Mouse (Mus musculus) MEL (cell line): Measurements from ENCODE around the gene Tma16. TPM values are rescaled to one million over a fixed set of nuclear protein-coding genes. Genes with fewer than 3 reads are reported as not detected.

Experiments
- DNase-seq: peaks from one replicate; pipeline ENCODE4 v3.0.0; 2011; ENCODE audit warnings: low read depth, low spot score
- H3K27ac ChIP-seq: 2 replicates; pipeline ENCODE4 v1.5.1; 2012; ENCODE audit warnings: low read depth, mild to moderate bottlenecking, control low read depth, low read length, moderate library complexity; ENCODE audit not compliant: control insufficient read depth
- H3K27me3 ChIP-seq, 2 experiments: fragments of 150-350 bp in 1 of 2; sonication (generic) in 1 of 2; 2 replicates each; pipeline ENCODE4 v1.6.1; 2012; ENCODE audit warnings: low read length in 2 of 2, mild to moderate bottlenecking in 2 of 2, improper control_type of control experiment in 1 of 2, moderate library complexity in 1 of 2; ENCODE audit not compliant: insufficient read depth in 2 of 2, control insufficient read depth in 1 of 2
- H3K36me3 ChIP-seq, 2 experiments: 2 replicates each; pipeline ENCODE4 v1.6.1; 2012 to 2014; ENCODE audit warnings: low read length in 2 of 2, improper control_type of control experiment in 1 of 2, inconsistent platforms in 1 of 2, mild to moderate bottlenecking in 1 of 2; ENCODE audit not compliant: insufficient read depth in 2 of 2, control insufficient read depth in 1 of 2
- H3K4me1 ChIP-seq, 2 experiments: fragments of 150-350 bp in 1 of 2; sonication (generic) in 1 of 2; 2 replicates each; pipeline ENCODE4 v1.6.1; 2012; ENCODE audit warnings: low read length in 2 of 2, improper control_type of control experiment in 1 of 2, mild to moderate bottlenecking in 1 of 2; ENCODE audit not compliant: insufficient read depth in 2 of 2, control insufficient read depth in 1 of 2
- H3K4me3 ChIP-seq, 2 experiments: fragments of 150-350 bp in 1 of 2; sonication (generic) in 1 of 2; 2 replicates each; pipeline ENCODE4 v1.5.1; 2012; ENCODE audit warnings: low read depth in 2 of 2, low read length in 2 of 2, mild to moderate bottlenecking in 2 of 2, moderate library complexity in 2 of 2, control low read depth in 1 of 2, improper control_type of control experiment in 1 of 2; ENCODE audit not compliant: control insufficient read depth in 1 of 2, insufficient read depth in 1 of 2
- H3K79me2 ChIP-seq: 2 replicates; pipeline ENCODE4 v1.6.1; 2012; ENCODE audit warnings: mild to moderate bottlenecking, low read length, moderate library complexity; ENCODE audit not compliant: control insufficient read depth, poor library complexity, insufficient read depth
- H3K9ac ChIP-seq: 2 replicates; pipeline ENCODE4 v1.6.1; 2012; ENCODE audit warnings: low read depth, mild to moderate bottlenecking, control low read depth, low read length, moderate library complexity; ENCODE audit not compliant: control insufficient read depth, poor library complexity, severe bottlenecking
- H3K9me3 ChIP-seq: fragments of 150-350 bp; sonication (generic); replicated peaks from 2 replicates; pipeline ENCODE4 v1.6.1; 2012; ENCODE audit warnings: mild to moderate bottlenecking, low read length, improper control_type of control experiment, moderate library complexity; ENCODE audit not compliant: insufficient read depth
- BHLHE40 ChIP-seq: IDR thresholded peaks from 2 replicates; pipeline ENCODE4 v1.6.1; 2012; ENCODE audit warnings: low read depth, mild to moderate bottlenecking, inconsistent platforms, low read length, improper control_type of control experiment, borderline replicate concordance
- CHD1 ChIP-seq: IDR thresholded peaks from 2 replicates; pipeline ENCODE4 v1.6.1; 2012; ENCODE audit warnings: low read depth, mild to moderate bottlenecking, inconsistent platforms, low read length, improper control_type of control experiment
- CHD2 ChIP-seq: IDR thresholded peaks from 2 replicates; pipeline ENCODE4 v1.6.1; 2011; ENCODE audit warnings: low read length, improper control_type of control experiment
- CTCF ChIP-seq, 3 experiments: IDR thresholded peaks in 2 of 3; conservative IDR thresholded peaks in 1 of 3; 2 replicates each; pipeline ENCODE4 v1.5.1; 2011 to 2012; ENCODE audit warnings: low read length in 3 of 3, low read depth in 2 of 3, mild to moderate bottlenecking in 2 of 3, improper control_type of control experiment in 1 of 3, inconsistent platforms in 1 of 3, mixed read lengths in 1 of 3, moderate library complexity in 1 of 3; ENCODE audit not compliant: control insufficient read depth in 1 of 3, insufficient read depth in 1 of 3, poor library complexity in 1 of 3, severe bottlenecking in 1 of 3
- ELF1 ChIP-seq: IDR thresholded peaks from 2 replicates; pipeline ENCODE4 v1.6.1; 2014; ENCODE audit warnings: low read depth, mild to moderate bottlenecking, inconsistent platforms, low read length, improper control_type of control experiment, moderate library complexity
- EP300 ChIP-seq, 2 experiments: IDR thresholded peaks; 2 replicates each; pipeline ENCODE4 v1.6.1; 2011; ENCODE audit warnings: improper control_type of control experiment in 2 of 2, low read length in 2 of 2, low read depth in 1 of 2, mild to moderate bottlenecking in 1 of 2
- GATA1 ChIP-seq: IDR thresholded peaks from 2 replicates; pipeline ENCODE4 v1.6.1; 2011; ENCODE audit warnings: low read depth, low read length, improper control_type of control experiment
- JUND ChIP-seq: IDR thresholded peaks from 2 replicates; pipeline ENCODE4 v1.6.1; 2011; ENCODE audit warnings: low read depth, mild to moderate bottlenecking, improper control_type of control experiment, low read length
- KAT2A ChIP-seq: conservative IDR thresholded peaks from 2 replicates; pipeline ENCODE4 v1.6.1; 2012; ENCODE audit warnings: low read depth, low read length, improper control_type of control experiment, inconsistent platforms
- MAX ChIP-seq: IDR thresholded peaks from 2 replicates; pipeline ENCODE4 v1.6.1; 2011; ENCODE audit warnings: low read length, improper control_type of control experiment
- MXI1 ChIP-seq: IDR thresholded peaks from 2 replicates; pipeline ENCODE4 v1.6.1; 2011; ENCODE audit warnings: mild to moderate bottlenecking, low read depth, low read length, improper control_type of control experiment
- MYB ChIP-seq: IDR thresholded peaks from 2 replicates; pipeline ENCODE4 v1.6.1; 2011; ENCODE audit warnings: mild to moderate bottlenecking, low read depth, low read length, improper control_type of control experiment
- NELFE ChIP-seq: IDR thresholded peaks from 2 replicates; pipeline ENCODE4 v1.6.1; 2011; ENCODE audit warnings: low read depth, low read length, improper control_type of control experiment
- POLR2A ChIP-seq, 2 experiments: IDR thresholded peaks; 2 replicates each; pipeline ENCODE4 v1.6.1; 2011 to 2012; ENCODE audit warnings: low read length in 2 of 2, mild to moderate bottlenecking in 2 of 2, control low read depth in 1 of 2, improper control_type of control experiment in 1 of 2, low read depth in 1 of 2, moderate library complexity in 1 of 2; ENCODE audit not compliant: control insufficient read depth in 1 of 2, insufficient read depth in 1 of 2, poor library complexity in 1 of 2
- POLR2AphosphoS5 ChIP-seq: IDR thresholded peaks from 2 replicates; pipeline ENCODE4 v1.6.1; 2012; ENCODE audit warnings: low read depth, borderline replicate concordance, mild to moderate bottlenecking, inconsistent platforms, low read length, moderate library complexity, mixed read lengths
- RAD21 ChIP-seq: IDR thresholded peaks from 2 replicates; pipeline ENCODE4 v1.6.1; 2011; ENCODE audit warnings: mild to moderate bottlenecking, low read depth, low read length, improper control_type of control experiment
- SMC3 ChIP-seq: IDR thresholded peaks from 2 replicates; pipeline ENCODE4 v1.6.1; 2011; ENCODE audit warnings: low read depth, low read length, improper control_type of control experiment
- USF1 ChIP-seq: IDR thresholded peaks from 2 replicates; pipeline ENCODE4 v1.6.1; 2014; ENCODE audit warnings: low read depth, mild to moderate bottlenecking, inconsistent platforms, low read length, improper control_type of control experiment, moderate library complexity
- USF2 ChIP-seq, 2 experiments: IDR thresholded peaks; 2 replicates each; pipeline ENCODE4 v1.6.1; 2011 to 2012; ENCODE audit warnings: improper control_type of control experiment in 2 of 2, low read length in 2 of 2, borderline replicate concordance in 1 of 2, inconsistent platforms in 1 of 2, low read depth in 1 of 2, mild to moderate bottlenecking in 1 of 2; ENCODE audit not compliant: insufficient read depth in 1 of 2
- ZMIZ1 ChIP-seq: IDR thresholded peaks from 2 replicates; pipeline ENCODE4 v1.6.1; 2012; ENCODE audit warnings: low read depth, mild to moderate bottlenecking, inconsistent platforms, low read length, improper control_type of control experiment, moderate library complexity
- polyA plus RNA-seq, 2 experiments: library from polyadenylated mRNA; stranded (reverse) in 1 of 2; unstranded in 1 of 2; fragments of >175 nt in 1 of 2; fragments of >200 nt in 1 of 2; gene quantifications; 2 replicates each; pipeline versions ENCODE4 v1.2.1 to v1.2.4; 2012; ENCODE audit warnings: low replicate concordance in 2 of 2, low read depth in 1 of 2; ENCODE audit not compliant: insufficient read length in 2 of 2, insufficient read depth in 1 of 2, missing spikeins in 1 of 2
- total RNA-seq: library from RNA; depleted of rRNA; stranded (reverse); fragments of 300-350 nt; gene quantifications from 2 replicates; pipeline ENCODE4 v1.2.3, GENCODE M21; 2012

Tma16 gene
- total and polyA plus RNA-seq, 3 experiments: 29.4 to 33.2 TPM; not detected in 1

DNA sequence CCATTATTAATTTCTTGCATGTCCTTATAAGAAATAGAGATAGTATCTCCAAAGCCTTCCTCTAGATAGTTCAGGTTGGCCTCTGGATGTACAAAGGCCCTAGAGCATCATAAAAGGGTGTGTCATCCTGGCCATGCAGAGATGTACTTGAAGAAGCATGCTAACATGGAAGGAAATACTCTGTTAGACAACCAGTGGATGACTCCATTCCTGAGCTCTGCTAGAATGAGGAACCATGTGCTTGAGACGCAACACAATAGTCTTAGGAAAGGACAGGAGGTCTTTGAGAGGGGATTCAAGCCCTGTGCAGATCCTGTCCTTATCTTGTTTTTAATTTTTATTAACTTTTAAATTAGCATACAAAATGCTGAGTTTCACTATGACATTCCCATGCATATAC is 49.5 kb downstream of the Tma16 start:
- Histone ChIP-seq H3K4me1 (no peaks in the 10 kb centered on the region), H3K4me3 (no peak overlapping the region), H3K27ac (no peak overlapping the region), H3K79me2 (no peaks in the 10 kb centered on the region), H3K27me3 (no peaks in the 10 kb centered on the region), H3K9me3 (no peaks in the 10 kb centered on the region), H3K9ac (no peak overlapping the region), H3K36me3 (no peaks in the 10 kb centered on the region)
- DNase-seq: no peak
- TF ChIP-seq USF2 (IDR thresholded peaks at IDR 0.05; ENCODE audit: borderline replicate concordance in 1 of 2, insufficient read depth in 1 of 2, low read depth in 1 of 2, low read length in 2 of 2) (no peak), MAX (no peak), POLR2A (IDR thresholded peaks at IDR 0.05; ENCODE audit: control insufficient read depth in 1 of 2, insufficient read depth in 1 of 2, low read depth in 1 of 2, low read length in 2 of 2, poor library complexity in 1 of 2) (no peak), SMC3 (no peak), ZMIZ1 (no peak), MYB (no peak), KAT2A (no peak), BHLHE40 (no peak), CHD2 (no peak), CHD1 (no peak), POLR2AphosphoS5 (no peak), EP300 (IDR thresholded peaks at IDR 0.05; ENCODE audit: low read depth in 1 of 2, low read length in 2 of 2) (no peak)

DNA sequence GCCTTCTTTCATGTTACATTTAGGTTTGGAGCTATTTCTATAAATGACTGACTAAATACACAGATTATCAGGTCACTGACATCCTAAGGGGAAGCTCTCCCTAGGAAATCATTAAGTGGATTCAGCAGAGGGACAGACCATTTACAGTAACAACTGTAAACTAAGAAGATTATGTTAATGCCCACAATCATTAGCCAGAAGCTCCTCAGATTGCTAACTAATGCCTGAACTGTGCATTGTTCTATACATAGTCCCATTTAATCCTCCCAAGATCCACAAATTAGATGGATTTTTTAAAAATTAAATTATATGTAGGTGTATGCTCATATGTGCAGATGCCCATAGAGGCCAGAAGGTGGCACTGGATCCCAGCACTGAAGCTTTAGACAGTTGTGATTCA is 52.8 kb downstream of the Tma16 start:
- Histone ChIP-seq H3K9me3 (no peaks in the 10 kb centered on the region), H3K27ac (no peak overlapping the region), H3K4me1 (no peaks in the 10 kb centered on the region), H3K36me3 (no peaks in the 10 kb centered on the region), H3K79me2 (no peaks in the 10 kb centered on the region), H3K4me3 (no peak overlapping the region), H3K9ac (no peak overlapping the region), H3K27me3 (no peaks in the 10 kb centered on the region)
- DNase-seq: no peak
- no peak for TF ChIP-seq NELFE
- no peak for TF ChIP-seq ELF1
- peak in 1 of 3 experiments; percentile 18; a peak in 1 of 6 replicates for TF ChIP-seq CTCF (IDR thresholded peaks at IDR 0.05 in 2 of 3, conservative IDR thresholded peaks at IDR 0.05 in 1 of 3; ENCODE audit: control insufficient read depth in 1 of 3, insufficient read depth in 1 of 3, low read depth in 2 of 3, low read length in 3 of 3, poor library complexity in 1 of 3, severe bottlenecking in 1 of 3)
- TF ChIP-seq MAX: no peak
- no peak for TF ChIP-seq USF1
- TF ChIP-seq RAD21: peak; percentile 2; the same call in 1 of the 2 replicates
- no peak for TF ChIP-seq MXI1
- no peak for TF ChIP-seq JUND
- TF ChIP-seq GATA1: no peak
- no peak for TF ChIP-seq BHLHE40
